Comparison of ENCODE assay signal across 9 mouse cellular contexts in the genomic region with DNA sequence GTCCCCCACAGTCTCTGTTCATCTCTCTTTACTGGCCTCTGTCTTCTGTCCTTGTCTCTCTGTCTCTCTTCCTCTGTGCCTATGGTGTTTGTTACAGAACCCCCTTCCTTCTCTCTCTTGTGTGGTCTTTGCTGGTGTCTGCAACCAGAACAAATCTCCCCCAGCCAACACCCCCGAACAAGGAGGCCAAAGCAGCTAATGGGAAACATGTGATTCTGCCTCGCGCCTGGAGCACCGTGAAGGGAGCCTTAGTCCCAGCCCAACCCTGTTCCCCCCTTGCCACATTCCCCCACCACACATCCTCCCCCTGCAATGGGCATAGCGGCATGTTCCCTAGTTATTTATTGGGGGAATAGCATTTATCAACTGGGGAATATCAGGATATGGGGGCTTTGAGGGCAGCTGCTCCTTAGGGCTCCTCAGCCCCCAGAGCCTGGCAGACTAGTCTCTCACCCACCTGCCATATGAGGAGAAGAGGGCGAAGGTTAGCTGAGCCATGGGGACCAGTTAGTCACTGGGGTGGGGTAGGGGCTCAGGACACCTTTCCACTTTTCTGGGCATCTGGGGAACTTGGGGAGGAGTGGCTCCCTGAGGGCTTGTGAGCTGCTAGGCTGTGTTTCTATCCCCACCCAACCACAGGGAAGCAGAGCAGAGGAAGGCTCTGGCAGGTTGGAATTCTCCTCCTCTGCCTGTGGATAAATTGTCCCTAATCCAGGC. TPM values are rescaled to one million over a fixed set of nuclear protein-coding genes. Genes with fewer than 3 reads are reported as not detected.
DNase-seq lines count a peak whose midpoint lies in the region; ATAC-seq and TF ChIP-seq lines count a peak whose summit lies in the region.
"Had no signal": no experiment of that assay in that cellular context is flagged by ENCODE, and none has a peak within 500 bp of the region (broad histone marks: within the 10 kb centered on the region; RNA-seq: fewer than 3 reads in every experiment).

No protein-coding gene starts in this region.

- no peak overlapping the region for H3K4me2 ChIP-seq in forebrain, embryonic 13.5 days
- peak overlapping the region; percentile 53 for H3K4me2 ChIP-seq in limb, embryonic 13.5 days (replicated peaks)

- H3K27me3 ChIP-seq in E14TG2a.4 (ENCODE audit: insufficient read depth, low read length): no peaks in the 10 kb centered on the region
- H3K27me3 ChIP-seq in forebrain, embryonic 13.5 days: no peaks in the 10 kb centered on the region
- H3K27me3 ChIP-seq in limb, embryonic 13.5 days: no peaks in the 10 kb centered on the region

- H3K27ac ChIP-seq in forebrain, embryonic 13.5 days: peak overlapping the region; percentile 8; the same call in 1 of the 2 replicates
- peak overlapping the region; percentile 88 for H3K27ac ChIP-seq in limb, embryonic 13.5 days

- peaks cover 83% of the 10 kb centered on the region for H3K36me3 ChIP-seq in E14TG2a.4 (ENCODE audit: insufficient read depth, low read length)
- peaks cover 8% of the 10 kb centered on the region for H3K36me3 ChIP-seq in forebrain, embryonic 13.5 days (ENCODE audit: poor library complexity, severe bottlenecking)
- H3K36me3 ChIP-seq in limb, embryonic 13.5 days: peaks cover 20% of the 10 kb centered on the region

- WGBS in forebrain, embryonic 13.5 days: 52% methylated on average over 6 of the region's 6 CpGs
- WGBS in limb, embryonic 13.5 days: 13% methylated on average over 6 of the region's 6 CpGs

- TF ChIP-seq CTCF in E14TG2a.4 (conservative IDR thresholded peaks at IDR 0.05; ENCODE audit: low read length): no peak

- no peaks in the 10 kb centered on the region for H3K9me3 ChIP-seq in E14TG2a.4 (ENCODE audit: low read length)
- H3K9me3 ChIP-seq in forebrain, embryonic 13.5 days (replicated peaks): no peaks in the 10 kb centered on the region
- no peaks in the 10 kb centered on the region for H3K9me3 ChIP-seq in limb, embryonic 13.5 days

- peaks cover 93% of the 10 kb centered on the region for H3K4me1 ChIP-seq in E14TG2a.4 (replicated peaks; ENCODE audit: low read depth, low read length)
- peaks cover 75% of the 10 kb centered on the region for H3K4me1 ChIP-seq in forebrain, embryonic 13.5 days
- H3K4me1 ChIP-seq in limb, embryonic 13.5 days: peaks cover 99% of the 10 kb centered on the region

- peak overlapping the region; percentile 49 for H3K4me3 ChIP-seq in E14TG2a.4 (replicated peaks; ENCODE audit: low read length)
- no peak overlapping the region for H3K4me3 ChIP-seq in forebrain, embryonic 13.5 days
- 0 out of 2 replicates have a peak overlapping the region, but pooled peaks have one; percentile 12 for H3K4me3 ChIP-seq in limb, embryonic 13.5 days

- no peak for ATAC-seq in forebrain, embryonic 13.5 days
- ATAC-seq in limb, embryonic 13.5 days (ENCODE audit: low FRiP score, low read depth): no peak
- ATAC-seq in granulocyte monocyte progenitor cell, adult 5-6 weeks (replicated peaks; ENCODE audit: poor library complexity, severe bottlenecking): no peak
- no peak for ATAC-seq in erythroblast, adult 5-6 weeks (replicated peaks; ENCODE audit: low FRiP score, poor library complexity, severe bottlenecking)

- DNase-seq in heart, adult 11 months: peak; percentile 91
- DNase-seq in heart, adult 18-20 months: no peak
- no peak for DNase-seq in yolk sac, embryonic 10.5 days (ENCODE audit: low spot score)
- DNase-seq: adrenal gland, adult 2 months had no signal

- H3K9ac ChIP-seq in forebrain, embryonic 13.5 days: 0 out of 2 replicates have a peak overlapping the region, but pooled peaks have one; percentile 52
- peak overlapping the region; percentile 58 for H3K9ac ChIP-seq in limb, embryonic 13.5 days

RNA-seq across cellular contexts. Expression of a gene that starts 41.1 kb away (rescaled TPM):
- total RNA-seq in heart, adult 18-20 months (2021): 10 to 100 TPM; 36.3 to 38.5 TPM
- 7.3 and 8.1 TPM in 2 replicates for polyA plus RNA-seq in forebrain, embryonic 13.5 days (2015; fragmentation: Nextera tagmentation; extraction: Ambion mirVana)
- polyA plus RNA-seq in limb, embryonic 13.5 days (2015; fragmentation: Nextera tagmentation; extraction: Ambion mirVana): 11.3 and 11.5 TPM in 2 replicates
- 1.3 and 4.7 TPM in 2 replicates for total RNA-seq in granulocyte monocyte progenitor cell, adult 5-6 weeks (2014; fragmentation: Nextera tagmentation)
- total RNA-seq in granulocyte monocyte progenitor cell, adult 5-6 weeks (2017): 0.26 and 0.93 TPM in 2 replicates
- 1.2 and 10.2 TPM in 2 replicates for total RNA-seq in erythroblast, adult 5-6 weeks (2015; ENCODE audit: low replicate concordance)
- 0.17 and 4.2 TPM in 2 replicates for total RNA-seq in erythroblast, adult 5-6 weeks (2017; ENCODE audit: low replicate concordance)
